Mouse (Mus musculus): ENCODE measurements around the gene Tnfrsf9. TPM values are rescaled to one million over a fixed set of nuclear protein-coding genes. Genes with fewer than 3 reads are reported as not detected.

Tnfrsf9 gene
- polyA plus RNA-seq (2017; shearing (Covaris generic)) = 284 TPM

DNA sequence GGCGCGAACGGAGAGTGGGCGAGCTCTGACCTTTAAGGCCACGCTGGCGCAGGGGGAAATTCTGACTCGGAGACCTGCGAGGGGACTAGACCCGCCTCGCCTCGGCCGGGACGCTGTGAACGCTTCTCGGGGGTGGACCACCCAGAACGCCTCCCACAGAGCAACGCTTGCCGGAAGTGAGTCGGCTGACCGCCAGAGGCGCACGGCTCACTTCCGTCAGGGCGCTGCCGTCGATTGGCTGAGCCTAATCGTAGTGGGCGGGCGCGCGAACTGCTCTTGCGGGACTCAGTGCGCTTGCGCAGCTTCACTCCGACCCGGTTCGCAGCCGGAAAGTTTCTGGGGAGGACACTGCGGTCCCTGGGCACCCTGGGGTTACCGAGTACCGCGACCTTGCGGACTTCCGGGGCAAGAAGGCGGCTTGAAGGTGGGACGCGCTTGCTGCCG is at the start of gene Tnfrsf9, which contains the start of gene Park7:
TSS of gene Tnfrsf9 (plus strand) at position 273 of the 444 bp plus-strand sequence.
TSS of gene Park7 (minus strand) at position 148 of the 444 bp plus-strand sequence.

Other genes starting within 250 kb of the Tnfrsf9 start
- gene Errfi1, start 60.6 kb upstream of the Tnfrsf9 start, polyA plus RNA-seq (2017; shearing (Covaris generic)) = 2.0 TPM
- 461 TPM for gene Park7, start 125 bp upstream of the Tnfrsf9 start, polyA plus RNA-seq (2017; shearing (Covaris generic))
- gene Uts2, start 82.5 kb downstream of the Tnfrsf9 start, polyA plus RNA-seq (2017; shearing (Covaris generic)) = not detected
- 0.96 TPM for gene Per3, start 130.1 kb downstream of the Tnfrsf9 start, polyA plus RNA-seq (2017; shearing (Covaris generic))
- gene Vamp3, start 143.4 kb downstream of the Tnfrsf9 start, polyA plus RNA-seq (2017; shearing (Covaris generic)) = 65.8 TPM
- gene Gm13090, start 175.0 kb downstream of the Tnfrsf9 start, polyA plus RNA-seq (2017; shearing (Covaris generic)) = not detected